22 mouse cellular contexts compared by ENCODE assay signal in the genomic region with DNA sequence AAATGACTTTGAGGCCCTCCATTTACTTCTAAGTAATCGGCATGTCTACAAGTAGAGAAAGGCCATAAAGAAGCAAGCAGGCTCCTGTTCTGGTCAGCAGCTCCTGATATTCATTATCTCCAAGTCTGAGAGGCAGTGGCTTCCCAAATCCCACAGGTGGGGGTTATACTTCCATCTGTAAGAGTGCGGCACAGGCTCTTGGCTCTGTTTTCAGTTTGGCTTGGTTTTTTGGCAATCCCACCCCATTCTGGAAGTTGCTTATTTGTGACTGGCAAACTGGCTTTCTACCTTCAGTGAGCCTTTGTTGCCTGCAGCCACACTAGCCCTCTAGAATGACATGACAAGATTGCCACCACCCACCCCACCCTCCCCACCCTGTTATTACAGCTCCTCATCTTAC.
DNase-seq lines count a peak whose midpoint lies in the region; ATAC-seq lines count a peak whose summit lies in the region.
"Had no signal": no experiment of that assay in that cellular context is flagged by ENCODE, and none has a peak within 500 bp of the region (broad histone marks: within the 10 kb centered on the region; RNA-seq: fewer than 3 reads in every experiment).

No protein-coding gene starts in this region.

- peaks cover 19% of the 10 kb centered on the region for H3K4me1 ChIP-seq in hindbrain, embryonic 15.5 days (replicated peaks)
- H3K4me1 ChIP-seq in hindbrain, embryonic 14.5 days (replicated peaks; ENCODE audit: control insufficient read depth, insufficient read depth, low read length) = no peaks in the 10 kb centered on the region
- H3K4me1 ChIP-seq: embryonic facial prominence, embryonic 15.5 days; intestine, embryonic 15.5 days had no signal

- no peak for ATAC-seq in hindbrain, embryonic 15.5 days (ENCODE audit: low FRiP score, low read depth)
- no peak for ATAC-seq in hindbrain, embryonic 14.5 days (ENCODE audit: low FRiP score)
- no peak for ATAC-seq in erythroid progenitor cell, adult 5-6 weeks (replicated peaks; ENCODE audit: low FRiP score, poor library complexity, severe bottlenecking)
- ATAC-seq: CD4-positive, CD25-positive, alpha-beta regulatory T cell, adult 4 months; intestine, embryonic 15.5 days; midbrain, embryonic 15.5 days; Patski had no signal

- H3K4me3 ChIP-seq in hindbrain, embryonic 15.5 days = no peak overlapping the region
- H3K4me3 ChIP-seq in hindbrain, embryonic 14.5 days (replicated peaks; ENCODE audit: low read length) = no peak overlapping the region
- H3K4me3 ChIP-seq: embryonic facial prominence, embryonic 15.5 days; intestine, embryonic 15.5 days; midbrain, embryonic 15.5 days had no signal

- H3K9me3 ChIP-seq in hindbrain, embryonic 15.5 days = no peaks in the 10 kb centered on the region
- H3K9me3 ChIP-seq in hindbrain, embryonic 14.5 days (ENCODE audit: control insufficient read depth, low read length) = no peaks in the 10 kb centered on the region
- H3K9me3 ChIP-seq: embryonic facial prominence, embryonic 15.5 days; intestine, embryonic 15.5 days; midbrain, embryonic 15.5 days had no signal

- H3K36me3 ChIP-seq in hindbrain, embryonic 15.5 days = no peaks in the 10 kb centered on the region
- no peaks in the 10 kb centered on the region for H3K36me3 ChIP-seq in hindbrain, embryonic 14.5 days (replicated peaks; ENCODE audit: control insufficient read depth, insufficient read depth)
- H3K36me3 ChIP-seq: embryonic facial prominence, embryonic 15.5 days; intestine, embryonic 15.5 days; midbrain, embryonic 15.5 days had no signal

- H3K4me2 ChIP-seq in hindbrain, embryonic 15.5 days = no peak overlapping the region
- no peak overlapping the region for H3K4me2 ChIP-seq in hindbrain, embryonic 14.5 days (replicated peaks)
- H3K4me2 ChIP-seq: embryonic facial prominence, embryonic 15.5 days; intestine, embryonic 15.5 days; liver, embryonic 11.5 days; midbrain, embryonic 15.5 days had no signal

- WGBS in hindbrain, embryonic 15.5 days = 54% methylated on average over 2 of the region's 2 CpGs
- 68% methylated on average over 2 of the region's 2 CpGs for WGBS in hindbrain, embryonic 14.5 days

- H3K27ac ChIP-seq in hindbrain, embryonic 15.5 days (replicated peaks) = 0 out of 2 replicates have a peak overlapping the region, but pooled peaks have one; percentile 3
- no peak overlapping the region for H3K27ac ChIP-seq in hindbrain, embryonic 14.5 days
- H3K27ac ChIP-seq: embryonic facial prominence, embryonic 15.5 days; intestine, embryonic 15.5 days; midbrain, embryonic 15.5 days; stomach, postnatal 0 days had no signal

- peak; percentile 18 for DNase-seq in adrenal gland, postnatal 14 days
- no peak for DNase-seq in adrenal gland, postnatal 25 days
- no peak for DNase-seq in hindbrain, embryonic 14.5 days (ENCODE audit: low spot score)
- peak; percentile 81 for DNase-seq in brain, adult 2 months (ENCODE audit: low read depth, low spot score)
- peak; percentile 27 to 51 for DNase-seq in cerebellum, postnatal 14 days
- DNase-seq: adrenal gland, postnatal 36 days; heart, adult 18-20 months; heart, postnatal 36 days; kidney, adult 9 months; kidney, postnatal 25 days; lung, adult 18-20 months; lung, postnatal 14 days; right cerebral cortex, postnatal 4 days had no signal

- H3K9ac ChIP-seq in hindbrain, embryonic 15.5 days = no peak overlapping the region
- H3K9ac ChIP-seq in hindbrain, embryonic 14.5 days = no peak overlapping the region
- H3K9ac ChIP-seq: embryonic facial prominence, embryonic 15.5 days; intestine, embryonic 15.5 days; midbrain, embryonic 15.5 days had no signal

- H3K27me3 ChIP-seq in hindbrain, embryonic 15.5 days = no peaks in the 10 kb centered on the region
- H3K27me3 ChIP-seq in hindbrain, embryonic 14.5 days (ENCODE audit: control insufficient read depth, insufficient read depth, low read length) = no peaks in the 10 kb centered on the region
- H3K27me3 ChIP-seq: embryonic facial prominence, embryonic 15.5 days; intestine, embryonic 15.5 days; Patski had no signal

Comparison
In these comparisons a context has a peak if more than half of its experiments do, and no peak if none do; other contexts are left out.
1. DNase-seq: peak in adrenal gland, postnatal 14 days (single experiment), brain, adult 2 months (single experiment) and cerebellum, postnatal 14 days (2 of 2); none in adrenal gland, postnatal 25 days (single experiment) and hindbrain, embryonic 14.5 days (single experiment).